Mouse (Mus musculus): ENCODE data around the gene Hoxa6.

Hoxa6 gene

GRCm38 (mm10) chr6:52215771-52216535, 7.4 kb upstream of the Hoxa6 start:
- peak in 1 of 2 experiments; percentile 4 for DNase-seq (ENCODE audit: low spot score in 2 of 2)

GRCm38 (mm10) chr6:52215070-52215469, 6.5 kb upstream of the Hoxa6 start:
- no peak for DNase-seq (ENCODE audit: low spot score in 2 of 2)

DNA sequence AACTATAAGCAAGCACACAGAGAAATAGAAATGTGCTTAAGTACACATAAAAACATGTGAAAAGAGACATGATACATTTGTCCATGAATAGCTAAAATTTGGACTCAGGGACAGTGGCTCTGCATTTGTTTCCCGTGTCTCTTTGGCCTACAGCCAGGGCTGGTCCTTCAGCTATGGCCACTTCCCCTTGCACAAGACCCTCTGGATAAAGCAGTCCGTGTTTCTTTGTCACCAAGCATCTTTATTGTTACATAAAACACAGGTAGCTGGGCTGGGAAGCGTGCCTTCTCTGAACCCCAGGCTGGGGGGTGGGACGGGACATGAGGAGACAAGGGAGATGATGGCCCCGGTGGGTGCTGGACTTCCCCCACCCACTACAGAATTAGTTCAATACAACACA, 5.7 kb upstream of the Hoxa6 start:
- no peak for DNase-seq (ENCODE audit: low spot score in 2 of 2)

DNA sequence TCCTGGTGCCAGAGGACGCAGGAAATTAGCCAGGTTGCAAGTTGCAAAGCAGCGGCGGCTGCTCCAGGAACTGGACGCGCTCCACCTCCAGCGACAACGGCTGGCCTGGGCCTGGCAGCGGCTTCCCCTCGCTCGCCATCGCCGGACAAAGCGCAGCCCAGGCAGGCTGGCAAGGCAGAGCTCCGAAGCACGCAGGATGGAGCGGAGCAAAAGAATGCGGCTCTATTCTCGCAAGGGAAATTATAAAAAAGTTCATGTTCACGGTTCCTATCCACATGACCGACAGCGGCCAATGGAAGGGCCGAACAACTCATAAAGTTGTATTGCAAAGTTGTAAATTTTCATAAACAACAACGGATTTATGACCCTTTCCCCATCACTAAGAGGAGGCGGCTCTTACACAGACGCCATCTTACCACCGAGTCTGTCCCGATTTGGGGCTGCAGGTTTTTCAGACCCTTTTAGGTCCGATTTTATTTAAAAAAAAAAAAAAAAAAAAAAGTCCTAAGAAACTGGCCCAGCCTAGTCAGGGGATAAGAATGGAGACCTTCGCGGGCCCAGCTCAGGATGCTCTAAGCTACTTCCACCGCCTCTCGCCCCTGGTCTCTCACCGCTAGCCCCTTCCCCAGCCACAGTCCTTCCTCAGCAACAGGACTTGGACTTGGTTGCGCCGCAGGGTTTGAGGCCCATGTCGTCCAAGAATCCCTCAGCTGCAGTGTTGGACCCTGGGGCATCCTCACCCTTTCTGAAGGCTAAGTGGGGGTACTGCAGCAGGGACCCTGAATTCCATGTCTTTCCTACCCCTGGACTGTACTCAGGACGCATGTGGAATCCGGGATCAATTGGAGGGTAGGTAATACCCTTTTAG, 4.8 kb upstream of the Hoxa6 start, which contains the start of the genes Hoxa3 and Gm28308:
Hoxa3 (minus strand) TSS at position 218 of the 868 bp plus-strand sequence.
Gm28308 (minus strand) TSS at position 221 of the 868 bp plus-strand sequence.
- no peak for DNase-seq (ENCODE audit: low spot score in 2 of 2)

GRCm38 (mm10) chr6:52212556-52213118, 4.1 kb upstream of the Hoxa6 start:
- no peak for DNase-seq (ENCODE audit: low spot score in 2 of 2)

- DNase-seq (ENCODE audit: low spot score in 2 of 2): no peak
Observed at GRCm38 (mm10) chr6:52211961-52212360, 3.4 kb upstream of the Hoxa6 start.

- DNase-seq (ENCODE audit: low spot score in 2 of 2): peak; percentile 38 to 65
Observed at GRCm38 (mm10) chr6:52211170-52211935, 2.8 kb upstream of the Hoxa6 start.

- no peak for DNase-seq (ENCODE audit: low spot score in 2 of 2)
Observed at GRCm38 (mm10) chr6:52209685-52210046, 1.1 kb upstream of the Hoxa6 start.

DNA sequence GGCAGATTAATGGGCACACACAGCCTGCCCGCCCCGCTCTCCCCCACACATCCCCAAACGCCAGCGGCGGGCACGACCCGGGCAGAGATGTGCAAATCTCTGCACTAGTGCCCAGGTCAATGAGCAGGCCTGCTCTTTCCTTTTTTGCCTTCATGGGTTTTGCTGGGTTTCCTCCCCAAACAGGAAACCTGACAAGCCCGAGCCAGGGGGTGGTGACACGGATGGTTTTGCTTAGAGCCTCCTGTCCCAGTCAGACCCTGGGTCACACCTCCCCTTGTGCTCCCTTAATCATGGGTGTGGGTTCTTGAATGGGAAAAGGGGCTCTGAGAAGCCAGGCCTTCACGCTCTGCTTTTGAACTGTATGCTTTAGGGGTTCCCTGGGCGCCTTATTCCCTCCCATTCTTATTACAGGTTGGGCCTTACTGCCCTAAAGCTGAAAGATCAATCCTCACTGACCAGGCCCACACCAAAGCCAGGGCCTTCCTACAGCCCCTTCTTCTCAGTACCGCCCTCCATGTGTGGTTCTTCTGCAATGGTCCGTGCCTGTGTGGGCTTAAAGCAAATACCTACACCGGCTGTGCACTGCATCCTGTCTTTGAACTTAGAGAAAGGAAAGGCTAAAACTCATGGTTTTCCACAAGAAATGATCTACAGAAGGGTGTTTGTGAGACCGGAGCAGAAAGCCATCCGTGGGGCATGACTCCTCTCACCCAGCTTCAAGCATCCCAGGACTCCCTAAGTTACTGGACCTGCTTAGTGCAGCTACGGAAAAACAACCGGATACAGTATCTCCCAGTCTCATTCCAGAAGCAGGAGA, 554 bp upstream of the Hoxa6 start:
- no peak for DNase-seq (ENCODE audit: low spot score in 2 of 2)

- DNase-seq (ENCODE audit: low spot score in 2 of 2): no peak
Observed at GRCm38 (mm10) chr6:52207684-52207976, 892 bp downstream of the Hoxa6 start.

GRCm38 (mm10) chr6:52206882-52207683, 1.4 kb downstream of the Hoxa6 start:
- DNase-seq (ENCODE audit: low spot score in 2 of 2): no peak

DNA sequence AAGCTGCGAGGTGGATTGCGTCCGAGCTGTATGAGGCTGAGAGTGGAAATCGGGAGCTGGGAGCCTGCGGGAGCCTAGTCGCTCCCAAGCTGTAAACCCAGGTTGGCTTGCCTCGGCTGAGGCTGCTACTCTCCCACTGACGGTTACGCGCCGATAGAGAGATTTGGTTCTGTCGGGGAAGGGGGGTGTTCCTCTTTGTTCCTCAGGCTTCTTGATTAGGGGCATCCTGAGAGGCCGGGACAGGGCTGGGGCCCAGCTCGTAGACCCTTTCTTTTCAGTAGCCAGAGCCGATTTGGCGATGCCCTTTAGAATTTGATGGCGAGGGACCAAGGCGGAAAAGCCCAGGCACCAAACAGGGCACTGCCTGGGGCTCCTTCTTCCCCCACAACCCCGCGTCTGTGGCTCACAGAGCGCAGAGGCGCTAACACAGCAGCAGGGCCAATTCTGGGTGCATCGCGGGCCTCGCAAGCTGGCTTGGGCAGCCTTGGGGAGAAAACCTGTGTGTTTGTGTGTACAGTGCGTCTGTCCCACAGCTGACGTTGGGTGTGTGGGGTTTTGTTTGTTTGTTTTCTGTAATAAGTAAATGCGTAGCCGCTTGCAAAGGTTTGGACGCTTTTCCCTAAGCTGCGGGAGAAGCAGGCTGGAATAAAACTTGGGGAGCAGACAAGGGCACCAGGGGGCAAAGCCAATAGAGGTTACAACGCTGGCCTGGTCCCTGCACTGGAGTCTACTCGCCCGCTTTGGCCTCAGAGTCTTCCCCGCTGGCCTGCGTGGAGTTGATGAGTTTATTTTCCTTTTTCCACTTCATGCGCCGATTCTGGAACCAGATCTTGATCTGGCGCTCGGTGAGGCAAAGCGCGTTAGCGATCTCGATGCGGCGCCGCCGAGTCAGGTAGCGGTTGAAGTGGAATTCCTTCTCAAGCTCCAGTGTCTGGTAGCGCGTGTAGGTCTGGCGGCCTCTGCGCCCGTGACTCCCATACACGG, 2.6 kb downstream of the Hoxa6 start:
- no peak for DNase-seq (ENCODE audit: low spot score in 2 of 2)

- DNase-seq (ENCODE audit: low spot score in 2 of 2): no peak
Observed at GRCm38 (mm10) chr6:52205221-52205620, 3.3 kb downstream of the Hoxa6 start.

GRCm38 (mm10) chr6:52204050-52204752, 4.3 kb downstream of the Hoxa6 start, which contains the start of gene Hoxa5:
Gene Hoxa5, minus strand, starts transcription at chr6:52204587.
- DNase-seq (ENCODE audit: low spot score in 2 of 2): no peak

DNA sequence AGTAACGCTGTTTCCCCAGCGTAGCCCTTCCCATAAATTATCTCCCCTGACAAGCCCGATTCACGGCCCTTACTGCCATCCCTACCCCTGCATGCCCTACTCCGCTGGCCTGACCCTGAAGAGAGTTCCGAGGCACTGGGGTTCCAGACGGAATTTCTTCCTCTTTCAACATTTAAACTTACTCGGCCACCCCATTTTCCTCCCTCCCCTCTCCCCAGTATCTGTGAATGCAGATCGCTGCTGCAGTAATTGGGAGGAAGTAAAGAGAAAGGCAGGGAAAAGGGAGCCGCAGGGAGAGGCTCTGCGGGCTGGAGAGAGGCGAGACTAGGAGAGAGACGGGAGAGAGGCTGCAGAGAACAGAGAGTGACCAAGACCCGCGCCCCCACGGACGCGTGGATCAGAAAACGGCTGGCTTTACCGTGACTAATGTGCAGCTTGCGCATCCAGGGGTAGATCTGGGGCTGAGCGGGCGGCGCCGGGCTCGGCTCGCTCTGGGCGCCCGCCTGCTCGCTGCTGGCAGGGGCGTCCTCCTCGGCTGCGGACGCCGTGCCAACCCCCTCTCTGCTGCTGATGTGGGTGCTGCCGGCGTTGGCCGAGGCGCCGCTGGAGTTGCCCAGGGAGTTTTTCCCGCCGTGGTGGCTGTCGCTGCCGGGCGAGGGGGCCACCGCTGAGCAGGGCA, 5.0 kb downstream of the Hoxa6 start:
- DNase-seq (ENCODE audit: low spot score in 2 of 2): no peak

DNA sequence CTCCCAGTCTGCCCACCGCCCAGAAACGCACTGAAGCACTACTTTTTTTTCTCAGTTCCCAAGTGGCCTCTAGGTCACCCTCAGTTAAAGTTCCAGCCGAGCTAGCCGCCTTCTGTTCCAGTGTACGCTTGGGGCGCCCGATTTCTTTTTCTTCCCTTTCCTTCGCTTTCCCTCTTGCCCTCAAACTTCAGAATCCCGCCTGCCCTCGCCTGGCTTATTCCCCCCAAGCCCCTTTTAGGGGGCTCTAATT, 5.5 kb downstream of the Hoxa6 start:
- DNase-seq (ENCODE audit: low spot score in 2 of 2): no peak

GRCm38 (mm10) chr6:52202362-52203120, 6.0 kb downstream of the Hoxa6 start:
- DNase-seq (ENCODE audit: low spot score in 2 of 2): no peak

Data from right cerebral cortex, adult 2 months (tissue).